Mouse (Mus musculus) brain, embryonic 14.5 days (tissue): Measurements from ENCODE around the gene Spata31d1d.

ENCODE experiments used
- CTCF ChIP-seq: fragments of 200-500 bp; IDR thresholded peaks from 2 replicates; pipeline ENCODE4 v1.5.1; 2012; ENCODE audit warnings: inconsistent platforms, mild to moderate bottlenecking, moderate library complexity, borderline replicate concordance; ENCODE audit not compliant: insufficient read depth, insufficient read length; ENCODE audit errors: extremely low read depth
- POLR2A ChIP-seq: fragments of 200-500 bp; IDR thresholded peaks from 2 replicates; pipeline ENCODE4 v1.6.1; 2012; ENCODE audit warnings: mild to moderate bottlenecking, inconsistent platforms, borderline replicate concordance; ENCODE audit not compliant: poor library complexity, insufficient read depth, insufficient read length, severe bottlenecking; ENCODE audit errors: extremely low read depth

GRCm38 (mm10) chr13:59679306-59679705 lies 52.2 kb downstream of the Spata31d1d start:
- TF ChIP-seq POLR2A: no peak
- TF ChIP-seq CTCF: no peak
